Mouse (Mus musculus): ENCODE measurements around the gene Spic. TPM values are rescaled to one million over a fixed set of nuclear protein-coding genes. Genes with fewer than 3 reads are reported as not detected.

The Spic gene
- 100 to 1,000 TPM; 204 to 210 TPM for total RNA-seq (2023)

DNA sequence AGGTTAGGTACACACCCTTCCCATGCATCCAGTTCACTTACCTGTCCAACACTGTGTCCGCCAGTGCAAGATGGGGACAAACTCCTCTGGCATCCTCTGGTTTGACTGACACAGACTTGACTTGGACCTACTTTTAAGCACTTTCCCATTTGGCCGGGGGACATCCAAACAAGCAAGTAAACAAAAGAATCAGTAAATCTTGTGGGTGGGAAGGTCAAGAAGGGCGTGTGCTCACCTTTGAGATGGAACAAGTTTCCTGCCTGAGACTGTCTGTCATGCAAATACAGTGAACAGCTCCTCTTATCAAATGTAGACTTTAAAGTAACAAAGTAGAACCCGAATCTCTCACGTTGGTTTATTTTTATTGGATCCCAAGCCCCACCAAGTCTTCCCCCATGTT, at the start of gene Spic:
Gene Spic (minus strand): TSS at position 91 of the 400 bp plus-strand sequence.

GRCm38 (mm10) chr10:88730571-88731495, 46.0 kb upstream of the Spic start, which contains the start of gene Arl1:
Arl1 (plus strand) TSS chr10:88730858.

Other genes starting within 250 kb of the Spic start
- not detected for gene Sycp3, start 225.4 kb downstream of the Spic start, total RNA-seq (2023)
- gene Chpt1, start 180.9 kb downstream of the Spic start, total RNA-seq (2023) = 10 to 100 TPM; 11.1 to 15.6 TPM
- 1 to 10 TPM; 1.6 to 3.6 TPM for gene Mybpc1, start 79.9 kb downstream of the Spic start, total RNA-seq (2023)
- gene Arl1, start 45.8 kb upstream of the Spic start, total RNA-seq (2023) = 10 to 100 TPM; 64.6 to 65.0 TPM
- 10 to 100 TPM; 17.3 to 24.5 TPM for gene Utp20, start 141.8 kb upstream of the Spic start, total RNA-seq (2023)
- gene Slc5a8, start 201.0 kb upstream of the Spic start, total RNA-seq (2023) = not detected

Measured in monocyte, adult 59 days (primary cell).